Mouse (Mus musculus) liver, postnatal 0 days (tissue): ENCODE measurements around the gene Samd10. TPM values are rescaled to one million over a fixed set of nuclear protein-coding genes. Genes with fewer than 3 reads are reported as not detected.

Experiments
- ATAC-seq: fragments of 200-750 bp; cut with Nextera tagmentation; 2 replicates; pipeline ENCODE4 v1.8.0; 2017; ENCODE audit warnings: mild to moderate bottlenecking, moderate library complexity
- DNase-seq: peaks from one replicate; pipeline ENCODE4 v3.0.0-alpha.2; 2016
- H3K27ac ChIP-seq: fragments of 300-500 bp; sonication (generic); 2 replicates; pipeline ENCODE4 v1.5.1; 2014; ENCODE audit warnings: antibody characterized with exemption, moderate library complexity, mild to moderate bottlenecking, low read depth
- H3K27me3 ChIP-seq: fragments of 300-500 bp; sonication (generic); 2 replicates; pipeline ENCODE4 v1.6.1; 2014; ENCODE audit warnings: low read length, control low read depth, mixed read lengths; ENCODE audit not compliant: insufficient read depth
- H3K36me3 ChIP-seq: fragments of 300-500 bp; sonication (generic); replicated peaks from 2 replicates; pipeline ENCODE4 v1.6.1; 2014; ENCODE audit warnings: mild to moderate bottlenecking, control low read depth, low read length, moderate library complexity, mixed read lengths; ENCODE audit not compliant: insufficient read depth
- H3K4me1 ChIP-seq: fragments of 300-500 bp; sonication (generic); 2 replicates; pipeline ENCODE4 v1.6.1; 2014; ENCODE audit warnings: antibody characterized with exemption, mild to moderate bottlenecking, control low read depth; ENCODE audit not compliant: insufficient read depth
- H3K4me2 ChIP-seq: fragments of 300-500 bp; sonication (generic); 2 replicates; pipeline ENCODE4 v1.6.1; 2014; ENCODE audit warnings: low read depth, mild to moderate bottlenecking, low read length, moderate library complexity, mixed read lengths
- H3K4me3 ChIP-seq: fragments of 300-500 bp; sonication (generic); 2 replicates; pipeline ENCODE4 v1.5.1; 2014; ENCODE audit warnings: low read depth, low read length
- H3K9ac ChIP-seq: fragments of 300-500 bp; sonication (generic); replicated peaks from 2 replicates; pipeline ENCODE4 v1.6.1; 2014; ENCODE audit warnings: mild to moderate bottlenecking, moderate library complexity
- H3K9me3 ChIP-seq: fragments of 300-500 bp; sonication (generic); 2 replicates; pipeline ENCODE4 v1.6.1; 2016; ENCODE audit warnings: mild to moderate bottlenecking, control low read depth, low read length, mixed read lengths
- CTCF ChIP-seq: sonication (generic); IDR thresholded peaks from 2 replicates; pipeline ENCODE4 v1.5.1; 2016; ENCODE audit warnings: antibody characterized with exemption, low read depth
- EP300 ChIP-seq: IDR thresholded peaks from 2 replicates; pipeline ENCODE4 v1.6.1; 2016; ENCODE audit warnings: antibody characterized with exemption, low read depth, mild to moderate bottlenecking
- WGBS: fragments of 180-500 bp; shearing (Covaris S2); extraction: QIAGEN DNeasy Blood & Tissue Kit; methylation state at CpG from one replicate; pipeline ENCODE4 v1.1.7; 2014; ENCODE audit not compliant: insufficient replicate concordance; 5-methylcytosine and 5-hydroxymethylcytosine counted together
- polyA plus RNA-seq: library from polyadenylated mRNA; unstranded; fragments of >200 nt; fragmentation: Nextera tagmentation; extraction: Ambion mirVana; gene quantifications from 2 replicates; pipeline ENCODE4 v1.2.1, GENCODE M21; 2015

Gene Samd10
- polyA plus RNA-seq, 1 experiment from 2014 or later = 2.3 TPM

DNA sequence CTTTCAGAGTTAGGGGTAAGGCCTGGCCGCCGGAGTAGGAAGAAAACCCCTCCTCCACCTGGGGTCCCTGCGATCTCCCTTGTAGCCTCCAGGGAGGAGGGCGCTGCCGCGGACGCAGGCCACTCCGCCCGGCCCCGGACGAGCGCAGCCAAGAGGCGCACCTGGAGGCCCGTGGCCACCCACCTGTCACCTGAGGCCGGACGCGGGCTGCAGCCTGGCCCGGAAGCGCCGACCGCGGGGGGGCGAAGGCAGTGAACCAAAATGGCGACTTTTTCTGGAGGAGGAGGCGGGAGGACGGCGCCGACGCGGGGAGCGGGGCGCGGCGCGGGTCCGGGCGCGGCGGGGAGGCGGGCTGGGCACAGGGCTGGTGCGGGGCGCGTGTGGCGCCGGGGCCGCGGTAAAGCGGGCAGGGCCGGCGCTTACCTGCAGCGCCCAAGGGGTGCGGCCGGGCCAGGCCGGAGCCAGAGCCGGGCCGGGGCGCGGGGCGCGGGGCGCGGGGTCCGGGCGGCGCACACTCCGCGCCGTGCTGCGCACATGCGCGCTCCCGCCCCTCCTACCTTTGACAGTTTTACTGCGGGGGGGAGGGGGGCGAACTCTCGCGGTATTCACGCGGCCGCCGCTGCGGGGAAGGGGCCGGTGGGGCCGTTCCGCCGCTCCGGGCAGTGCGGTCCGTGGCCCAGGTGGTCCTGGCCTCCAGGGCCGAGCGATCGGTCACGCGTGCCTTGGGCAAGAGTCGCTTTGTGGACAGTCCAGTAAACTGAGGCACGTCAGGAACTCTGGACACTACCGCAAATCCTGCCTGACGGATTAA, 6.6 kb downstream of the Samd10 start, which contains the start of gene Zfp512b:
Gene Zfp512b (minus strand): TSS at position 573 of the 811 bp plus-strand sequence.
- peak within 1 kb of the TSS; percentile 90 for H3K4me3 ChIP-seq
- H3K27ac ChIP-seq = peak within 1 kb of the TSS; percentile 90
- TF ChIP-seq CTCF = 0 out of 2 replicates have a peak, but pooled peaks have one; percentile 8
- TF ChIP-seq EP300 = no peak
- H3K4me1 ChIP-seq = peaks cover 10% of the 10 kb centered on the region
- no peaks in the 10 kb centered on the region for H3K9me3 ChIP-seq
- no peaks in the 10 kb centered on the region for H3K27me3 ChIP-seq
- H3K4me2 ChIP-seq = peak within 1 kb of the TSS; percentile 97
- WGBS = under 1% methylated on average over 68 of the region's 97 CpGs
- peak within 1 kb of the TSS; percentile 94 for H3K9ac ChIP-seq
- DNase-seq (peak; percentile 78), ATAC-seq (peak; percentile 84)
- H3K36me3 ChIP-seq = peaks cover 18% of the 10 kb centered on the region

DNA sequence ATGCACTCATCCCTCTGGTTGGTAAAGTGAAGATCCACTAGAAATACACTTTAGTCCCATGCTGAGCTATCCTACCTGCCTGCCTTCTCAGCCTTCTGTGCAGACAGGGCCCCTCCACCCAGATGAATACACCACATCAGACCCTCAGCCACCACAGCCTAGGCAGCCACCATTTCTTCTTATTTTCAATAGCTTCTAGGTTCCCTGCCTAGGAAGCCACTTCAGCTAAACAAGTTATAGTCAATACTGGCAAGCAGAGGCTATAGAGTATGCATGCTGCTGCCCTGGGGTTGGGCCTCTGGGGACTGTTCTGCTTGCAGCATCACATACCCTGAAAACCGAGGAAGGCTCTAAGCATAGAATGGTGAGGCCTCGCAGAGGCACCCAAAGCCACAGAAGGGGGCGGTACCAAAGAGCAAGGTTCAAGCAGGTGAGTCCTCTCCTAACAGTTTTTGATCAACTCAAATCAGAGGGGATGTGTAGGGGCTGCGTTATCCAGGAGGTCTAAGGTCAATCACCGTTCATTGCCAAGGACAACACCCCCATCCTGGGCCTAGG, 7.4 kb downstream of the Samd10 start, which contains the start of gene Prpf6:
Gene Prpf6 (plus strand): TSS at position 341 of the 558 bp plus-strand sequence.
- DNase-seq = no peak
- H3K36me3 ChIP-seq = peaks cover 24% of the 10 kb centered on the region
- ATAC-seq = peak; percentile 21
- no peaks in the 10 kb centered on the region for H3K9me3 ChIP-seq
- H3K27ac ChIP-seq = peak within 1 kb of the TSS; percentile 90
- no peak for TF ChIP-seq CTCF
- TF ChIP-seq EP300 = no peak
- peak within 1 kb of the TSS; percentile 97 for H3K4me2 ChIP-seq
- H3K4me1 ChIP-seq = peaks cover 10% of the 10 kb centered on the region
- 4% methylated on average over 5 of the region's 5 CpGs for WGBS
- peak within 1 kb of the TSS; percentile 90 for H3K4me3 ChIP-seq
- H3K9ac ChIP-seq = peak within 1 kb of the TSS; percentile 94
- H3K27me3 ChIP-seq = no peaks in the 10 kb centered on the region

DNA sequence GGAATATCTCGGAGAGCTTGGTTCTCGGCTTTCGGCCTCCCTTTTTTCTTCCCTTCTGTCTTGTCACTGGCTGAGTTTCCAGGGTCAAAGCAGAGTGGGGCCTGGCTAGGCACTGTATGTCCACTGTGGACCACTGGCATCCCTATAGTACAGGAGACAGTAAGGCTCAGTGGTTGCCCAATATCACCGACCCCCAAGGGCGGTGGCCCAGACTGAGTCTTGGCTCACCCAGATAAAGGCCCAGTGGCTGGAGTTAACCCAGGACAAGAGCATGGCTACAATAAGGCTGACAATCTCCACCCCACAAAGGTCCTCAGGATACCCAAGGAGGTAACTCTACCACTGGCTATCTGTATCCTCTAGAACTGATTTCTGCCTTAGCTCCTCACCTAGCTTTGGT, 8.5 kb downstream of the Samd10 start:
- 76% methylated on average over 5 of the region's 5 CpGs for WGBS
- H3K27me3 ChIP-seq = no peaks in the 10 kb centered on the region
- TF ChIP-seq EP300 = no peak
- TF ChIP-seq CTCF = no peak
- H3K9me3 ChIP-seq = no peaks in the 10 kb centered on the region
- peak; percentile 10 for DNase-seq
- no peak overlapping the region for H3K4me3 ChIP-seq
- peaks cover 36% of the 10 kb centered on the region for H3K36me3 ChIP-seq
- H3K4me2 ChIP-seq = no peak overlapping the region
- ATAC-seq = no peak
- H3K9ac ChIP-seq = no peak overlapping the region
- H3K27ac ChIP-seq = no peak overlapping the region
- peaks cover 10% of the 10 kb centered on the region for H3K4me1 ChIP-seq

DNA sequence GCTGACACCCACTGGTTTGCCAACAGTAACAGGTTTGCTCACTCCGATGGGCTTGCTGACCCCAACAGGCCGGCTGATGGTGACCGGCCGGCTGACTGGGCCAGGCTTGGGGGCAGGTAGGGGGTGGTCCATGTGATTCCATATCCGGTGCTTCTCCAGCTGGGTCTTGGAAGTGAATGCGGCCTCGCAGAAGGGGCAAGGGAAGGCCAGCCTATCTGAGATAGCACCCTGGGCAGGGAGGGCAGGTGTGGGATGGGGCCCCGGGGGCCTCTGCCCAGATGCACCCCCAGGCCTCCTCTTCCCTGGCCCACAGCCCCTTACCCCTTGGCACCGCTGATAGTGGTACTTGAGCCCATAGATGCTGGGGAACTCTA, 9.3 kb downstream of the Samd10 start:
- no peak overlapping the region for H3K4me2 ChIP-seq
- 88% methylated on average over 9 of the region's 9 CpGs for WGBS
- H3K9ac ChIP-seq = no peak overlapping the region
- peaks cover 10% of the 10 kb centered on the region for H3K4me1 ChIP-seq
- TF ChIP-seq EP300 (no peak), CTCF (no peak)
- H3K27me3 ChIP-seq = no peaks in the 10 kb centered on the region
- DNase-seq = peak; percentile 12
- ATAC-seq = no peak
- H3K4me3 ChIP-seq = no peak overlapping the region
- H3K27ac ChIP-seq = no peak overlapping the region
- H3K36me3 ChIP-seq = peaks cover 39% of the 10 kb centered on the region
- no peaks in the 10 kb centered on the region for H3K9me3 ChIP-seq

DNA sequence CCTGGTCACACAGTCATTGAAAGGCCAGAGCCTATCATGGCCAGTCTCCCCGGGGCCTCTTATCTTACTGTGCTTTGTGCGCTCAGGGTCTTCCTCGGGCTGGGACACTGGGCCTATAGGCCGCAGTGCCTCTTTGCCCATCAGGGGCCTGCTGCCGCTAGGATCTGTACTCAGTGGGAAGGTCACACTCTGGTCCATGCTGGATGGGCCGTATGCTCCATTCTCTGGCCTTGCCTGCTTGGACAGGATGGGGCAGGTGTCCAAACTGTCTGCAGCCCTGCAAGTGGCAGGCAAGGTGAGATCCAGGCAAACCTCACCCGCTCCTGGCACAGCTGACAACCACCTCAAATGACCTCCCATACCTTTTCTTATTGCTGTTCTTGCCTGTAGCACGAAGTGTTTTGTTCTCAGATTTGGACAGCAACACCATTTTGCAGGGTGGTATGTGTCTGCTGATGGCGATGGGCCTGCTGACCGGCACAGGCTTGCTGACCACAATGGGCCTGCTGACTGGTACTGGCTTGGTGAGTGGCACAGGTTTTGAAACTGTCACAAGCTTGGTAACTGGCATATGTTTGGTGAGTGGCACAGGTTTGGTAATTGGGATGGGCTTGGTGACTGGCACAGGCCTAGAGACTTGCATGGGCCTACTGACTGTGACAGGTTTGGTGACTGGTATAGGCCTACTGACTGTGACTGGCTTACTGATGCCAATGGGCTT, 9.8 kb downstream of the Samd10 start:
- ATAC-seq = no peak
- DNase-seq = no peak
- H3K4me3 ChIP-seq = no peak overlapping the region
- no peak overlapping the region for H3K9ac ChIP-seq
- no peaks in the 10 kb centered on the region for H3K27me3 ChIP-seq
- H3K4me2 ChIP-seq = no peak overlapping the region
- WGBS = 88% methylated on average over 10 of the region's 10 CpGs
- TF ChIP-seq CTCF (no peak), EP300 (no peak)
- H3K27ac ChIP-seq = no peak overlapping the region
- peaks cover 10% of the 10 kb centered on the region for H3K4me1 ChIP-seq
- H3K36me3 ChIP-seq = peaks cover 44% of the 10 kb centered on the region
- H3K9me3 ChIP-seq = no peaks in the 10 kb centered on the region

DNA sequence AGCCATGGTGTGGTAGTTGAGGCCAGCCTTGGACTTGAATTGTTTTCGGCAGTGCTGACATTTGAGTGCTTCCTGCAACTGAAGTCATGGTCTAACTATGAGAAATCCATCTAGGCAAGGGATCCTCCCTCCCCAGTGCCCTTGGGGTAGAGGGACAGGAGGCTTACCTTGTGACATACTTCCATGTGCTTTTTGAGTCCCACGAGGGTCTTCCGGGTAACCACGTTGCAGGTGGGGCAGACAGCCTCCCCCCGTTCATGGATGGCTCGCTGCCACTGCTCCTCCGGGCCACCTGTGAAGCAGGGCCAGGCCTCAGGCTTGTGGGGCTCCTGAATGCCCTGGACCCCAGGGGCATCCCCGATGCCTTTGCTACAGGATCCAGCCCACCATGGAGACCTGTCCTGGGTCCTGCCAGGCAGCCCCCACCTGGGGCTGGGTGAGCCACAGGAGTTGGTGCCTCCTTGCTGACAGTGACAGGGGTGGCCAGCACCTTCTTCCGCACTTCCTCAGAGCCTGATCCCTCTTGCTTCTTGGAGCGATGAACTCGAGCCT, 10.7 kb downstream of the Samd10 start:
- no peak for TF ChIP-seq EP300
- no peak for TF ChIP-seq CTCF
- H3K4me1 ChIP-seq = peaks cover 12% of the 10 kb centered on the region
- no peak overlapping the region for H3K4me3 ChIP-seq
- DNase-seq = peak; percentile 13
- no peak for ATAC-seq
- H3K9ac ChIP-seq = no peak overlapping the region
- peaks cover 46% of the 10 kb centered on the region for H3K36me3 ChIP-seq
- WGBS = 87% methylated on average over 11 of the region's 11 CpGs
- H3K4me2 ChIP-seq = no peak overlapping the region
- H3K27me3 ChIP-seq = no peaks in the 10 kb centered on the region
- no peaks in the 10 kb centered on the region for H3K9me3 ChIP-seq
- no peak overlapping the region for H3K27ac ChIP-seq
